Mouse (Mus musculus) mammary gland, adult 2 months (tissue): Measurements from ENCODE around the gene Adgb. TPM values are rescaled to one million over a fixed set of nuclear protein-coding genes. Genes with fewer than 3 reads are reported as not detected.

ENCODE experiments used
- polyA plus RNA-seq: library from polyadenylated mRNA; depleted of rRNA; stranded (reverse); fragments of >200 nt; gene quantifications from 2 replicates; pipeline ENCODE4 v1.2.3, GENCODE M21; 2012; ENCODE audit warnings: low replicate concordance; rRNA removed

Adgb gene
- 0.19 TPM in 2 replicates for polyA plus RNA-seq

GRCm38 (mm10) chr10:10471961-10472610, at the start of gene Adgb:
Gene Adgb, minus strand, starts transcription at chr10:10472326.

Other genes with a start within 250 kb of the Adgb start
- gene Rab32, start 85.9 kb upstream of the Adgb start, polyA plus RNA-seq: 16.7 and 25.7 TPM in 2 replicates
- gene Gm10944, start 209.0 kb upstream of the Adgb start, polyA plus RNA-seq: not detected in 2 replicates